Mouse (Mus musculus): ENCODE measurements at regions not wholly inside any gene's neighbourhood (a gene's known extent, or its start where the extent isn't known, plus 50 kb on each side); places are given as distances from the start of the nearest gene placed in this dataset.

- H3K27ac ChIP-seq, result no peak overlapping the region
- H3K36me3 ChIP-seq (ENCODE audit: insufficient read depth, low read length), result no peaks in the 10 kb centered on the region
- H3K9me3 ChIP-seq (replicated peaks; ENCODE audit: low read length), result no peaks in the 10 kb centered on the region
- H3K4me2 ChIP-seq (ENCODE audit: low read length), result no peak overlapping the region
- no peak for TF ChIP-seq CTCF (IDR thresholded peaks at IDR 0.05; ENCODE audit: low read depth)
- ATAC-seq (replicated peaks; ENCODE audit: low FRiP score, low read depth), result no peak
- H3K9ac ChIP-seq (ENCODE audit: low read depth, low read length), result no peak overlapping the region
- H3K4me1 ChIP-seq (replicated peaks; ENCODE audit: insufficient read depth, low read length), result no peaks in the 10 kb centered on the region
- no peak overlapping the region for H3K4me3 ChIP-seq (replicated peaks; ENCODE audit: low read depth, low read length)
- H3K27me3 ChIP-seq (ENCODE audit: insufficient read depth, low read length), result no peaks in the 10 kb centered on the region
- 62% methylated on average over 12 of the region's 12 CpGs for WGBS
- DNase-seq (ENCODE audit: low spot score), result no peak
Observed at GRCm38 (mm10) chr6:18652006-18652601, 137.5 kb upstream of the Cttnbp2 start.

GRCm38 (mm10) chr6:18654275-18654674, 139.6 kb upstream of the Cttnbp2 start:
- H3K9me3 ChIP-seq (replicated peaks; ENCODE audit: low read length), result no peaks in the 10 kb centered on the region
- no peaks in the 10 kb centered on the region for H3K27me3 ChIP-seq (ENCODE audit: insufficient read depth, low read length)
- 51% methylated on average over 6 of the region's 6 CpGs for WGBS
- H3K27ac ChIP-seq, result no peak overlapping the region
- DNase-seq (ENCODE audit: low spot score) (no peak), ATAC-seq (replicated peaks; ENCODE audit: low FRiP score, low read depth) (no peak)
- no peak for TF ChIP-seq CTCF (IDR thresholded peaks at IDR 0.05; ENCODE audit: low read depth)
- no peak overlapping the region for H3K9ac ChIP-seq (ENCODE audit: low read depth, low read length)
- no peaks in the 10 kb centered on the region for H3K36me3 ChIP-seq (ENCODE audit: insufficient read depth, low read length)
- H3K4me1 ChIP-seq (replicated peaks; ENCODE audit: insufficient read depth, low read length), result no peaks in the 10 kb centered on the region
- no peak overlapping the region for H3K4me3 ChIP-seq (replicated peaks; ENCODE audit: low read depth, low read length)
- no peak overlapping the region for H3K4me2 ChIP-seq (ENCODE audit: low read length)

DNA sequence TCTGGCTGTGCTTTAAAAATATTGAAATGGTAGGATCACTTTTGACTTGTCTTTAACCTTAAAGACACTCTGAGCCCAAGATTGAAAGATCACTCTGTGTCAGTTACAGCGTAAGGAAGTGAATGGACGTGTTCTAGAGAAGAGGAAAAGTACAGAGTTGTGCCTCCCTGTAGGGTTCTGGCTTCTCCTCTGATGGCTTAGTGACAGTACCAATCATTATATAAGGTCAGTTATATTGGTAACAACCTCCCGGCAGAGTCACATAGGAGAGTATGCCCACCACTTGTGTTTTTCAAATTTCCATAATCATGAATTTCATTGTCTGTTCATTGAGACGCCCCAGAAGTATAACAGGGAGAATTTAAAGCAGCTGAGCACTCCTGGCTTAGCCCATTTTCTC, 141.6 kb upstream of the Cttnbp2 start:
- no peak overlapping the region for H3K4me2 ChIP-seq (ENCODE audit: low read length)
- H3K9me3 ChIP-seq (replicated peaks; ENCODE audit: low read length), result no peaks in the 10 kb centered on the region
- H3K36me3 ChIP-seq (ENCODE audit: insufficient read depth, low read length), result no peaks in the 10 kb centered on the region
- H3K4me3 ChIP-seq (replicated peaks; ENCODE audit: low read depth, low read length), result no peak overlapping the region
- H3K27me3 ChIP-seq (ENCODE audit: insufficient read depth, low read length), result no peaks in the 10 kb centered on the region
- TF ChIP-seq CTCF (IDR thresholded peaks at IDR 0.05; ENCODE audit: low read depth), result no peak
- DNase-seq (ENCODE audit: low spot score) (no peak), ATAC-seq (replicated peaks; ENCODE audit: low FRiP score, low read depth) (no peak)
- no peaks in the 10 kb centered on the region for H3K4me1 ChIP-seq (replicated peaks; ENCODE audit: insufficient read depth, low read length)
- no peak overlapping the region for H3K9ac ChIP-seq (ENCODE audit: low read depth, low read length)
- no peak overlapping the region for H3K27ac ChIP-seq
- WGBS, result 86% methylated on average over 4 of the region's 4 CpGs

DNA sequence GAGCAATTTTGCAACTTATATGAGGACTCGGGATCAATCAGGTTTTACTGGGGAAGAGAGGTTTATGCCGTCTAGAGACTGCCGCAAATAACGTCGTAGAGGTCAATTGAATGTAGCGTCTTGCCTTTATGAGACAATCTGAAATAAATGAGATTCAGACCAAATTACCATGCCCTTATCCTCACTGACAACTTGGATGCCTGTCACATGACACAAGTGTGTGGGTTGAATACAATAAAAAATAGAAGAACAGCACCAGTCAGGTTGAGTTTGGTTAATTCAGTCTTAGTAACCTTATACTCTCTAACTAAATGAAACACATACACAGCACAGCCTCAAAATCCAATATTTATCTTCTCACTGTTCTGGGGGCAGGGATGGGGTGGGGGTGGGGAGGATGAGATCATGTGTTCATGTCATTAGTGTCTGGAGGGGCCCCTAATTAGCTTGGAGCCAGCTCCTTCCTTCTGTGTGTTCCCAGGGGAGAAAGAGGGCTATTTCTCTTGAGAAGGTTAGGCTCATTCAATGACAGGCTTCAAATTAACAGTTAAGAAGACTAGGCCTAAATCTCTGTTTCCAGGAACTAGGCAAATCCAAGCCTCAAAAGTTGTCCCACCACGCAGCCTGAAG, 142.2 kb upstream of the Cttnbp2 start:
- DNase-seq (ENCODE audit: low spot score), result no peak
- no peak overlapping the region for H3K9ac ChIP-seq (ENCODE audit: low read depth, low read length)
- H3K4me1 ChIP-seq (replicated peaks; ENCODE audit: insufficient read depth, low read length), result no peaks in the 10 kb centered on the region
- H3K36me3 ChIP-seq (ENCODE audit: insufficient read depth, low read length), result no peaks in the 10 kb centered on the region
- no peak for ATAC-seq (replicated peaks; ENCODE audit: low FRiP score, low read depth)
- no peaks in the 10 kb centered on the region for H3K27me3 ChIP-seq (ENCODE audit: insufficient read depth, low read length)
- no peak for TF ChIP-seq CTCF (IDR thresholded peaks at IDR 0.05; ENCODE audit: low read depth)
- 71% methylated on average over 7 of the region's 7 CpGs for WGBS
- no peak overlapping the region for H3K4me3 ChIP-seq (replicated peaks; ENCODE audit: low read depth, low read length)
- H3K4me2 ChIP-seq (ENCODE audit: low read length), result no peak overlapping the region
- H3K27ac ChIP-seq, result no peak overlapping the region
- H3K9me3 ChIP-seq (replicated peaks; ENCODE audit: low read length), result no peaks in the 10 kb centered on the region

GRCm38 (mm10) chr6:18664687-18665086, 150.0 kb upstream of the Cttnbp2 start:
- no peak for TF ChIP-seq CTCF (IDR thresholded peaks at IDR 0.05; ENCODE audit: low read depth)
- H3K27me3 ChIP-seq (ENCODE audit: insufficient read depth, low read length), result no peaks in the 10 kb centered on the region
- H3K4me2 ChIP-seq (ENCODE audit: low read length), result no peak overlapping the region
- no peaks in the 10 kb centered on the region for H3K4me1 ChIP-seq (replicated peaks; ENCODE audit: insufficient read depth, low read length)
- H3K9ac ChIP-seq (ENCODE audit: low read depth, low read length), result no peak overlapping the region
- H3K27ac ChIP-seq, result no peak overlapping the region
- no peaks in the 10 kb centered on the region for H3K9me3 ChIP-seq (replicated peaks; ENCODE audit: low read length)
- H3K36me3 ChIP-seq (ENCODE audit: insufficient read depth, low read length), result no peaks in the 10 kb centered on the region
- no peak for ATAC-seq (replicated peaks; ENCODE audit: low FRiP score, low read depth)
- 92% methylated on average over 4 of the region's 4 CpGs for WGBS
- no peak for DNase-seq (ENCODE audit: low spot score)
- H3K4me3 ChIP-seq (replicated peaks; ENCODE audit: low read depth, low read length), result no peak overlapping the region

- DNase-seq (ENCODE audit: low spot score), result no peak
- Histone ChIP-seq H3K36me3 (ENCODE audit: insufficient read depth, low read length) (no peaks in the 10 kb centered on the region), H3K27ac (no peak overlapping the region), H3K4me3 (replicated peaks; ENCODE audit: low read depth, low read length) (no peak overlapping the region), H3K27me3 (ENCODE audit: insufficient read depth, low read length) (no peaks in the 10 kb centered on the region), H3K4me1 (replicated peaks; ENCODE audit: insufficient read depth, low read length) (no peaks in the 10 kb centered on the region), H3K4me2 (ENCODE audit: low read length) (no peak overlapping the region), H3K9me3 (replicated peaks; ENCODE audit: low read length) (no peaks in the 10 kb centered on the region), H3K9ac (ENCODE audit: low read depth, low read length) (no peak overlapping the region)
- 84% methylated on average over 4 of the region's 4 CpGs for WGBS
- no peak for ATAC-seq (replicated peaks; ENCODE audit: low FRiP score, low read depth)
- TF ChIP-seq CTCF (IDR thresholded peaks at IDR 0.05; ENCODE audit: low read depth), result no peak
Observed at GRCm38 (mm10) chr6:18665992-18666391, 151.3 kb upstream of the Cttnbp2 start.

DNA sequence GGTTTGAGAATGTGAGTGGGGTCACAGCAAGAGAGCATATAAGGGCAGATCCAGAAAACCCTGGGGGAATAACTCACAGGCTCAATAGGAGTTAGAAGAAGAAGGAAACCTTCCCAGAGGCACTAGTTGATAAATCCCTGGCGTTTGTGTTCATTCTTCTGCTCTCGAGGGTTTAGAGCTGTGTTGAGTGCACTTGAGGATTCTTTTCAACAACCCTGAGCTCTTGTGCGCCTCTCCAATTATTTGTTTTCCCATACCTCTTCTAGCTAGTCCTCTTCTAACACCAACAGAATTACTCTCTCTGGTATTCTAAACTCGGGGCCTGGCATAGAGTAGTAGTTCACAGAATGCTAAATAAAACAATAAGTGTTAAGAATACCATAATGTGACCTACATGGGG, 151.9 kb upstream of the Cttnbp2 start:
- no peaks in the 10 kb centered on the region for H3K4me1 ChIP-seq (replicated peaks; ENCODE audit: insufficient read depth, low read length)
- H3K9ac ChIP-seq (ENCODE audit: low read depth, low read length), result no peak overlapping the region
- no peaks in the 10 kb centered on the region for H3K36me3 ChIP-seq (ENCODE audit: insufficient read depth, low read length)
- H3K27ac ChIP-seq, result no peak overlapping the region
- H3K4me2 ChIP-seq (ENCODE audit: low read length), result no peak overlapping the region
- no peak for TF ChIP-seq CTCF (IDR thresholded peaks at IDR 0.05; ENCODE audit: low read depth)
- no peaks in the 10 kb centered on the region for H3K9me3 ChIP-seq (replicated peaks; ENCODE audit: low read length)
- DNase-seq (ENCODE audit: low spot score) (no peak), ATAC-seq (replicated peaks; ENCODE audit: low FRiP score, low read depth) (no peak)
- H3K27me3 ChIP-seq (ENCODE audit: insufficient read depth, low read length), result no peaks in the 10 kb centered on the region
- no peak overlapping the region for H3K4me3 ChIP-seq (replicated peaks; ENCODE audit: low read depth, low read length)
- WGBS, result 84% methylated on average over 4 of the region's 4 CpGs
